Mouse (Mus musculus): ENCODE data around the gene Smtnl1. TPM values are rescaled to one million over a fixed set of nuclear protein-coding genes. Genes with fewer than 3 reads are reported as not detected.

The Smtnl1 gene
- polyA plus RNA-seq, 1 experiment from 2014 or later = 0.24 TPM

- no peaks in the 10 kb centered on the region for H3K4me1 ChIP-seq (ENCODE audit: insufficient read depth)
- no peaks in the 10 kb centered on the region for H3K9me3 ChIP-seq (ENCODE audit: low read depth, low read length)
- WGBS = 88% methylated on average over 7 of the region's 7 CpGs
- no peak for DNase-seq
- no peak for ATAC-seq (ENCODE audit: insufficient read depth)
- peaks cover 70% of the 10 kb centered on the region for H3K36me3 ChIP-seq (ENCODE audit: insufficient read depth)
- H3K9ac ChIP-seq = no peak overlapping the region
- H3K4me2 ChIP-seq = no peak overlapping the region
- TF ChIP-seq CTCF (IDR thresholded peaks at IDR 0.05; ENCODE audit: low read depth) = no peak
- H3K27ac ChIP-seq (ENCODE audit: low read depth) = no peak overlapping the region
- H3K27me3 ChIP-seq (ENCODE audit: insufficient read depth, low read length) = no peaks in the 10 kb centered on the region
- H3K4me3 ChIP-seq (ENCODE audit: low read depth, low read length) = no peak overlapping the region
These were observed 37.7 kb upstream of the Smtnl1 start for GRCm38 (mm10) chr2:84859991-84860780.

- Histone ChIP-seq H3K27ac (ENCODE audit: low read depth) (no peak overlapping the region), H3K4me1 (ENCODE audit: insufficient read depth) (no peaks in the 10 kb centered on the region), H3K36me3 (ENCODE audit: insufficient read depth) (peaks cover 85% of the 10 kb centered on the region), H3K9ac (no peak overlapping the region), H3K4me3 (ENCODE audit: low read depth, low read length) (no peak overlapping the region), H3K27me3 (ENCODE audit: insufficient read depth, low read length) (no peaks in the 10 kb centered on the region), H3K4me2 (no peak overlapping the region), H3K9me3 (ENCODE audit: low read depth, low read length) (no peaks in the 10 kb centered on the region)
- TF ChIP-seq CTCF (IDR thresholded peaks at IDR 0.05; ENCODE audit: low read depth) = no peak
- 71% methylated on average over 1 of the region's 1 CpGs for WGBS
- ATAC-seq (ENCODE audit: insufficient read depth) (no peak), DNase-seq (no peak)
These were observed 36.1 kb upstream of the Smtnl1 start for GRCm38 (mm10) chr2:84858551-84858950.

GRCm38 (mm10) chr2:84855732-84856131 is 33.3 kb upstream of the Smtnl1 start:
- no peak overlapping the region for H3K4me2 ChIP-seq
- H3K36me3 ChIP-seq (ENCODE audit: insufficient read depth) = peaks cover 81% of the 10 kb centered on the region
- ATAC-seq (ENCODE audit: insufficient read depth) (peak; percentile 36), DNase-seq (peak; percentile 78)
- H3K27me3 ChIP-seq (ENCODE audit: insufficient read depth, low read length) = no peaks in the 10 kb centered on the region
- no peak overlapping the region for H3K9ac ChIP-seq
- H3K9me3 ChIP-seq (ENCODE audit: low read depth, low read length) = no peaks in the 10 kb centered on the region
- H3K4me3 ChIP-seq (ENCODE audit: low read depth, low read length) = no peak overlapping the region
- WGBS = 52% methylated on average over 2 of the region's 2 CpGs
- TF ChIP-seq CTCF (IDR thresholded peaks at IDR 0.05; ENCODE audit: low read depth) = peak; percentile 94
- H3K4me1 ChIP-seq (ENCODE audit: insufficient read depth) = no peaks in the 10 kb centered on the region
- H3K27ac ChIP-seq (ENCODE audit: low read depth) = no peak overlapping the region

- H3K4me3 ChIP-seq (ENCODE audit: low read depth, low read length) = no peak overlapping the region
- peaks cover 78% of the 10 kb centered on the region for H3K36me3 ChIP-seq (ENCODE audit: insufficient read depth)
- TF ChIP-seq CTCF (IDR thresholded peaks at IDR 0.05; ENCODE audit: low read depth) = no peak
- no peaks in the 10 kb centered on the region for H3K4me1 ChIP-seq (ENCODE audit: insufficient read depth)
- ATAC-seq (ENCODE audit: insufficient read depth) = peak; percentile 83
- H3K27ac ChIP-seq (ENCODE audit: low read depth) = no peak overlapping the region
- DNase-seq = peak; percentile 84
- H3K4me2 ChIP-seq = peak overlapping the region; percentile 29
- H3K9ac ChIP-seq = no peak overlapping the region
- 31% methylated on average over 23 of the region's 23 CpGs for WGBS
- no peaks in the 10 kb centered on the region for H3K27me3 ChIP-seq (ENCODE audit: insufficient read depth, low read length)
- no peaks in the 10 kb centered on the region for H3K9me3 ChIP-seq (ENCODE audit: low read depth, low read length)
These were observed 28.9 kb upstream of the Smtnl1 start for GRCm38 (mm10) chr2:84851130-84852040.

GRCm38 (mm10) chr2:84850407-84851129 is 28.1 kb upstream of the Smtnl1 start:
- Histone ChIP-seq H3K4me3 (ENCODE audit: low read depth, low read length) (no peak overlapping the region), H3K36me3 (ENCODE audit: insufficient read depth) (peaks cover 84% of the 10 kb centered on the region), H3K9me3 (ENCODE audit: low read depth, low read length) (no peaks in the 10 kb centered on the region), H3K4me2 (peak overlapping the region; percentile 29), H3K9ac (no peak overlapping the region), H3K4me1 (ENCODE audit: insufficient read depth) (no peaks in the 10 kb centered on the region), H3K27ac (ENCODE audit: low read depth) (no peak overlapping the region), H3K27me3 (ENCODE audit: insufficient read depth, low read length) (no peaks in the 10 kb centered on the region)
- ATAC-seq (ENCODE audit: insufficient read depth) = peak; percentile 66
- WGBS = 45% methylated on average over 7 of the region's 7 CpGs
- no peak for DNase-seq
- TF ChIP-seq CTCF (IDR thresholded peaks at IDR 0.05; ENCODE audit: low read depth) = no peak

- H3K9me3 ChIP-seq (ENCODE audit: low read depth, low read length) = no peaks in the 10 kb centered on the region
- no peak overlapping the region for H3K4me3 ChIP-seq (ENCODE audit: low read depth, low read length)
- peaks cover 10% of the 10 kb centered on the region for H3K4me1 ChIP-seq (ENCODE audit: insufficient read depth)
- H3K36me3 ChIP-seq (ENCODE audit: insufficient read depth) = peaks cover 46% of the 10 kb centered on the region
- no peak overlapping the region for H3K4me2 ChIP-seq
- ATAC-seq (ENCODE audit: insufficient read depth) = no peak
- no peak overlapping the region for H3K9ac ChIP-seq
- H3K27me3 ChIP-seq (ENCODE audit: insufficient read depth, low read length) = no peaks in the 10 kb centered on the region
- no peak overlapping the region for H3K27ac ChIP-seq (ENCODE audit: low read depth)
- 71% methylated on average over 1 of the region's 1 CpGs for WGBS
- no peak for DNase-seq
- TF ChIP-seq CTCF (IDR thresholded peaks at IDR 0.05; ENCODE audit: low read depth) = no peak
These were observed 22.8 kb upstream of the Smtnl1 start for GRCm38 (mm10) chr2:84845226-84845625.

Measured in lung, embryonic 14.5 days (tissue).